Mouse (Mus musculus): ENCODE data around the gene Prr14l.

- no peak for TF ChIP-seq POLR2A (IDR thresholded peaks at IDR 0.05; ENCODE audit: borderline replicate concordance, control insufficient read depth, low read depth, low read length)
- TF ChIP-seq CTCF (IDR thresholded peaks at IDR 0.05; ENCODE audit: control insufficient read depth, insufficient read depth, low read length), result no peak
Observed at GRCm38 (mm10) chr5:32820471-32820870, 33.6 kb downstream of the Prr14l start.
